Mouse (Mus musculus) WW6 (cell line): ENCODE results near the gene Robo1.
A peak's percentile ranks its signal among the peaks of the same experiment; 100 is the strongest.

Experiments used
- DNase-seq: peaks from one replicate; pipeline ENCODE4 v3.0.0-alpha.2; 2013; ENCODE audit warnings: low read depth, low spot score

Robo1 gene

GRCm38 (mm10) chr16:72603487-72604206 is 295.5 kb downstream of the Robo1 start:
- no peak for DNase-seq

DNA sequence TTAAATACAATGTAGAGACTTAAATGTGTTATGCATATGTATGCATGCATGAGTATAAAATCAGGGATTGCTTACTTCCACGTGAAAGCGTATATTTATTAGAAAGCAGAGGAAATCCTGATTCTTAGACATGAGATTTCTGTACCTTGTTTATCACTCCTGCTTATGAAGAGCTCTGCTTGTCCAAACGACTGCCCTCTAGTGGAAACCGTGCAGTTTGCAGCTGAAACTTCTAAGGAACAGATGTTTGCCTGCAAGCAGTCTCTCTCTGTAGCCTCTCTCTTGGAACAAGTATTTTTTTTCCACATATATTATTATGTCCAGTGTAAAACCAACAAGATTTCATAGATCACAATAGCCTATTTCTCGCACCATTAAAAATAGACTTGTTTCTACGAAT is 297.0 kb downstream of the Robo1 start:
- peak; percentile 31 for DNase-seq

GRCm38 (mm10) chr16:72610661-72611112 is 302.6 kb downstream of the Robo1 start:
- no peak for DNase-seq

DNA sequence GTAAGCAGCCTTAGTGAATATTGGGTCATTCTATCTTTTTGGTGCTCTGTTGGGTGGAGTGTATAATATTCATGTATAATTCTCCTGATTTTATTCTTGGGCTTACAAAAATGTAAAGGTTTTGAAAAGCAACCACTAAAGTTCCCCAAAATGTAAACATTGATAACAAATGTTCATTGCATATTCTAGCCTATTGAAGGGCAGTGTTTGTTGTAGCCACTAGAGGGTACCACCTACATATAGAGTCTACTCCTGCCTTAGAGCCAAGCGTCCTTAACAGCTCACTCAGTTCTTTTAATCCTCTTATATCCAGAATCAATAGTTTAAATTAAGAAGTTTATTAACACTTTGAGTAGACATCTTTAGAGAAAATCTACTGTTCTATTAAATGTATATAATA is 306.8 kb downstream of the Robo1 start:
- DNase-seq: no peak

- no peak for DNase-seq
These were observed 307.3 kb downstream of the Robo1 start for GRCm38 (mm10) chr16:72615360-72615759.

DNA sequence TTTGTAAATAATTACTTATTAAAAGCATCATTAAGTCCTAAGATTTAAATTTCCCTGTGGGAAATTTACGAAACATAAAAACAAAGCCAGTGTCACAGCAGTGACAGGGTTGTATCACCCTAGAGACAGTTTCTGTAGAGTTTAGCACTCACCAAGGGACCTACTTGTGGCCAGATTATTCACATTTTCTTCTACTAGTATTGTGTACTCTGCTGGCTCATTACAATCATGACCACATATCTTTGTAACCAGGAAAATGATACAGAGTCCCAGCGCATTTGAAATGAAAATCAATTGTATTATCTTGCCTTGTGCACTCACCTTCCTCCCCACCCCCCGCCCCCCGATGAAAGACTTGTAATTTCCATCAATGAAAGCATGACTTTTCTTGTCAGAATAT is 314.3 kb downstream of the Robo1 start:
- no peak for DNase-seq

- DNase-seq: no peak
These were observed 314.8 kb downstream of the Robo1 start for GRCm38 (mm10) chr16:72622868-72623267.

DNA sequence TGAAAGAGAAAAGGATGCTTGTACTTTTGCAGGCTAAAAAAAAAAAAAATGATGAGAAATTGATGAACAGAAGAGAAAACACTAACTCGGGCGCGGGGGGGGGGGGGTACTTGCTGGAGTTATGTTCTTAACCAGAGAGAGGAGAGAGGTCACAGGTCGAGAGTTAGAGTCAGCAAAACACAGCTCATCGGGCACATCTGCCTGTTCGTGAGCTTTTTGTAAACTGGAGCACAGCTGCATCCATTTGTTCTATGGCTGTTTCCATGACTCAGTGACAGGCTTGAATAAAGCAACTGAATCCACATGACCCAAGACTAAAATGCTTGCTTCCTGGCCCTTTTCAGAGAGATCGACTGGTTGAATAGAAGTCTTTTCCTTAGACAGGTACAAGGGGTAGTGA is 325.7 kb downstream of the Robo1 start:
- DNase-seq: no peak

DNA sequence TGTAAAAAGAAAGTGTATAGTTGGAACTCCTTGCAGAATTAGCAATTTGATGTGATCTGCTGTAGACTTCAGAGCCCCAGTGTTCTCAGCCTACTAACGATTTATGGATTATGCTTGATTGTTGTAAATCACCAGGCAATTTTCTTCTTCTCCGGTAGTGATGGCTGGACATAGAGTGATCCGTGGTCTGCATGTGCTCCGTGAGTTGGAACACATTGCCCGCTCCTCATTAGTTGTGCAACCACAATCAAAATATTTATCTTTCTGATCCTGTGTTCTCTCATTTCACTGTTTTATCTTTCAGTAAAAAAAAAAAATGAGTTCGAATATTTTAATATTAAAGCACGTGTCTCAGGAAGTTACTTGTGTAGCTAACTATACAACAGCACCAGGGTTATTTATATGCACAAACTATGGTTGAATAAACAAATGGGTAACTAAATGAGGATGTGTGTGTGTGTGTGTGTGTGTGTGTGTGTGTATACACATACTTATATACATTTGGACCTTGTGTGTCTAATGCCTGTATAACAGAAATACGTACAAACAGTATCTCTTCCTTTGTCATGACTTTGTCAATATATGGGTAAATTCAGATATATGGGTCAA is 331.3 kb downstream of the Robo1 start:
- no peak for DNase-seq

GRCm38 (mm10) chr16:72640932-72641811 is 333.1 kb downstream of the Robo1 start:
- DNase-seq: no peak

- DNase-seq: no peak
These were observed 337.8 kb downstream of the Robo1 start for GRCm38 (mm10) chr16:72645890-72646289.

GRCm38 (mm10) chr16:72649314-72649713 is 341.2 kb downstream of the Robo1 start:
- peak; percentile 26 for DNase-seq

DNA sequence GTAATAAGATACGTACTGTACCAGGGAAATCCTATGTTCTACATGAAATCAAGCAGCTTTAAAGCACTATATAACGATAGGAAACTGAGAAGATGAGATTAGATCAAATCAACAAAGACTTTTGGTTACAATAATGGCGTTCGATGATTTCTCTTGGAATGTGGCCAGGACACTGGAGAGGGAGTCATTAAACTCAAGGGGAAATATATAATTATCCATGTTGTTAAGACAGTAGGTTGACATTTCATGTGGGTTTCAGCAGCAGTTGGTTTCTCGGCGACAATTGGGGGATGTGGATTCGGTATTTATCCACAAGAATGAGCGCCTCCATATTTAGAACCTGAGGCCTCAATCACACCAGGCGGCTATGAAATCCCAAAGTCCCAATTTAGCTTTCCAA is 347.3 kb downstream of the Robo1 start:
- DNase-seq: no peak

DNA sequence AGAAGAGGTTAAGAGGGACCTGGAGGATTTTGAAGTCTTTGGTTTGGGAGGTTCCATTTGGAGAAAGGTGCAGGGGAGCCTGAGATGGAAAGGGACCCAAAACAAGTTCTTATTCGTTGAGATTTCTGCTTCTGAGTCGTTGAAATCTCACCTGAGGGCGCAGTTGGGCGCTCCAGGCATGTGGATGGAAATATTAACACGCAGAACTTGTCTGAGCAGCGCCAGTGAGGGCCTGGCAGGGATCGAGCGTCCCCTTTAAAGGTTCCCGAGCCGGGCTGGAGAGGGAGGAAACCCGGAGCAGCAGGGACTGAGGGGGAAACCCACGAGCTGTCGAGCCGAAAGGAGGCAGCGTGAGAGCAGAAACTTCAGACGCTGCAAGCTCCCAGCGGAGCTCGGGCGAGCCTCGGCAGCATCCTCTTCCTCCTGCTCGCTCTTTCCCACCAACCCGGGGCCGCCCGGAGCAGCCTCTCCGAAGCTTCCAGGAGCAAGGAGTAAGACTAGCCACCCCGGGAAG is 354.8 kb downstream of the Robo1 start:
- peak; percentile 38 for DNase-seq

- peak; percentile 28 for DNase-seq
These were observed 355.5 kb downstream of the Robo1 start for GRCm38 (mm10) chr16:72663351-72664232.

DNA sequence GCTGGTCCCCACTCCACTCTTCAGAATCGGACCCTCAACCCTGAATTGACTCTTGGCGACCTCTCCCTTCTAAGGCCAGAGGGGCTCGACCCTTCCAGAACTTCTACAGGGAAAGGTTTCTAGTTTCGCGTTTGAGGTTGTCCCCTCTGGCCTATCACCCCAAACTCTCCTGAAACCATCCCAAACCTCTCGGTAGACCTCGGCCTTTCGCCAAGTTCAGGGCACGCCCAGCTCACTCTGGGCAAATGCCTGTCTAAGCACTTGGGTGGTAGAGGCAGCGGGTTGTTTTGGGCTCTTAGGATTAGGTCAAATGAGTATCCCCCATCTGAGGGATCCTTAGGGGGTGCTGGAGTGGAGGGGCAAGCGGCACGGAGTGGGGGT is 356.1 kb downstream of the Robo1 start:
- DNase-seq: no peak

- DNase-seq: no peak
These were observed 356.7 kb downstream of the Robo1 start for GRCm38 (mm10) chr16:72664806-72665205.

DNA sequence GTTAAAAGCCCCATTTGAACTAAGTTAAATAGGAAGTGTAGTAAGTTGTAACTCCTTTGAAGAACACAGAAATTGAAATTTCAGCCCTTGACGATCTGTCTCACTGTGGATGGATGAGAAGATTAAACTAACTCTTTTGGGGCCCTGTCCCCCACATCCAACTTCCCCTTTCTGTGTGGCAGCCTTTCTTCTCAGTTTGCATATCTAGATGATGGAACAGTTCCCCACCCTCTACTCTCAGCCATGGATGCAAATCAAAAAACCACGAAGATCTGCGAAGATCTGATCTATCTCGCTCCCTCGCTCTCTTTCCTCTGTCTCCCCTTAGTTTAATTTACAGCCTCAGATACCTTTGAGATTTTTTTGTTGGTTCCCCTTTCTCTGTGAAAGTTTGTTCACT is 357.3 kb downstream of the Robo1 start:
- DNase-seq: no peak

DNA sequence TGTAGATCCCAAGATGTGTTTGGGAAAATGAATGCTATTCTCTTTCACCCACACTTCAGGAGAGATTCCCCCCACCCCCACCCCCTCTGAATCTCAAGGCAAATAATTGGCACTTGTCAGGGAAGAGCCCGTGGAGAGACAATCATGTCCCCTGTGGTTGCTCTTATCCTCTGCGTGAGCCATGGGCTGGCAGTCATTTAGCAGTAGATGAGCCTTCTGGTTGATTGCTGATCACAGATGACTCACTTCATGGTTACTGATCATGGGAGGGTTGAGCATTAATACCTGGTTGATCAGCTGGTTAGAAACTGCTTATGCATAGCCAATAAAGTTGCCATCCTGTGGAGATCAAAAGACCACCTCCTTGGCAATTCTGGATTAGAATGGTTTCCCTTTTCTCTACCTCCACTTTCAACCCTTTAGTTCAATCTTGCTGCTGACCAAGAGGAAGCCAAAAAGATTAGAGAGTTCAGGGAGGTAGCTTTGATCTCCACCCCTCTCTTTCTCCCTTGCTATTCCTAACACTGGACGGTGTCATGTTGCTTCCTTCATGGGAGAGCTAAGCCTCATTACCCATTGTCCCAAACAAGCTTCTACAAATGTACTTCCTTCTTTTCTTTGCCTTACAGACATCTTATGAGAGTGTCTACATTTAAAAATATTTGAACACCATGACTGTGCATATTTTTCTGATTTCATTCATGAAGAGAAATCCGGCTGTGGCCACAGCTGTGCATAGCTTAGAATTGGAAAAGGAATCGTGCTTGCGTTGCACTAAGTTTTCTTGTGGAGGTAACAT is 362.3 kb downstream of the Robo1 start:
- no peak for DNase-seq

DNA sequence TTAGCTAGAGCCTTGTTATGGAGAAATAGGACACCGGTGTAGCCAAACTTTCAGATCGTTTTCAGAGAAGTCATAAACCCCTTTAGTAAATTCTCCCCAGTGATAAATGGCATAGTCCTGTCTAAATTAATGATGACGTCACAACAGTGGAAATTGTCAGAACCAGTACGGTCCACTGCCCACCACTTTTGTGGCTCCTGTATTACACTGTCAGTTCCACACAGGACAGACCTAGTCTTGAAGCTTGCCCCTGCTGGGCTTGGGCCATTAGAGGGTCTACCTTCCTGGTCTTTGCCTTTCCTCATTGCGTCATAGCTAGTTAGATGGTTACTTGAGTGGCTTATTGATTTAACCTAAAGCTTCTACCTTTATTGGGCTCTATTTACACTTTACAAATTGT is 369.1 kb downstream of the Robo1 start:
- DNase-seq: no peak
